Mouse (Mus musculus) myocyte (in vitro differentiated cells): ENCODE data around the gene Comp.

Experiments used
- E2F4 ChIP-seq: IDR thresholded peaks from one replicate; pipeline ENCODE4 v1.6.1; 2011; ENCODE audit warnings: mild to moderate bottlenecking, control low read depth, moderate library complexity; ENCODE audit not compliant: insufficient read depth
- POLR2A ChIP-seq: IDR thresholded peaks from one replicate; pipeline ENCODE4 v1.6.1; 2011; ENCODE audit warnings: low read depth, mild to moderate bottlenecking, control low read depth, moderate library complexity; ENCODE audit not compliant: insufficient read length

GRCm38 (mm10) chr8:70409019-70409418 lies 35.7 kb downstream of the Comp start:
- TF ChIP-seq POLR2A (no peak), E2F4 (no peak)
